Mouse (Mus musculus) embryonic facial prominence, embryonic 15.5 days (tissue): ENCODE data around the gene Pramel6. TPM values are rescaled to one million over a fixed set of nuclear protein-coding genes. Genes with fewer than 3 reads are reported as not detected.

Experiments used
- ATAC-seq: fragments of 200-750 bp; cut with Nextera tagmentation; 2 replicates; pipeline ENCODE4 v1.8.0; 2017; ENCODE audit warnings: low read depth, moderate TSS enrichment; ENCODE audit not compliant: insufficient number of reproducible peaks, low FRiP score, low TSS enrichment
- H3K27ac ChIP-seq: fragments of 300-500 bp; sonication (generic); replicated peaks from 2 replicates; pipeline ENCODE4 v1.5.1; 2015; ENCODE audit warnings: mild to moderate bottlenecking, inconsistent platforms
- H3K27me3 ChIP-seq: fragments of 300-500 bp; sonication (generic); 2 replicates; pipeline ENCODE4 v1.6.1; 2015; ENCODE audit warnings: inconsistent platforms
- H3K36me3 ChIP-seq: fragments of 300-500 bp; sonication (generic); 2 replicates; pipeline ENCODE4 v1.6.1; 2015; ENCODE audit warnings: mild to moderate bottlenecking, inconsistent platforms
- H3K4me1 ChIP-seq: fragments of 300-500 bp; sonication (generic); 2 replicates; pipeline ENCODE4 v1.6.1; 2015; ENCODE audit warnings: inconsistent platforms
- H3K4me2 ChIP-seq: fragments of 300-500 bp; sonication (generic); replicated peaks from 2 replicates; pipeline ENCODE4 v1.6.1; 2015; ENCODE audit warnings: mild to moderate bottlenecking, inconsistent platforms
- H3K4me3 ChIP-seq: fragments of 300-500 bp; sonication (generic); replicated peaks from 2 replicates; pipeline ENCODE4 v1.5.1; 2015; ENCODE audit warnings: mild to moderate bottlenecking, inconsistent platforms
- H3K9ac ChIP-seq: fragments of 300-500 bp; sonication (generic); 2 replicates; pipeline ENCODE4 v1.6.1; 2015; ENCODE audit warnings: inconsistent platforms
- H3K9me3 ChIP-seq: fragments of 300-500 bp; sonication (generic); replicated peaks from 2 replicates; pipeline ENCODE4 v1.6.1; 2016; ENCODE audit warnings: inconsistent platforms
- WGBS: fragments of 180-500 bp; shearing (Covaris S2); methylation state at CpG from one replicate; pipeline ENCODE4 v1.1.7; 2015; 5-methylcytosine and 5-hydroxymethylcytosine counted together
- polyA plus RNA-seq: library from polyadenylated mRNA; unstranded; fragments of >200 nt; fragmentation: Nextera tagmentation; extraction: Ambion mirVana; gene quantifications from 2 replicates; pipeline ENCODE4 v1.2.1, GENCODE M21; 2015

Gene Pramel6
- polyA plus RNA-seq, 1 experiment from 2014 or later = not detected

GRCm38 (mm10) chr2:87534826-87535225 lies 28.5 kb downstream of the Pramel6 start:
- no peaks in the 10 kb centered on the region for H3K36me3 ChIP-seq
- WGBS = 48% methylated on average over 2 of the region's 2 CpGs
- H3K27me3 ChIP-seq = no peaks in the 10 kb centered on the region
- no peak overlapping the region for H3K9ac ChIP-seq
- ATAC-seq = no peak
- H3K4me2 ChIP-seq = no peak overlapping the region
- H3K4me3 ChIP-seq = no peak overlapping the region
- no peak overlapping the region for H3K27ac ChIP-seq
- H3K4me1 ChIP-seq = no peaks in the 10 kb centered on the region
- no peaks in the 10 kb centered on the region for H3K9me3 ChIP-seq

- H3K4me2 ChIP-seq = no peak within 1 kb of the TSS
- ATAC-seq = no peak
- no peak within 1 kb of the TSS for H3K4me3 ChIP-seq
- no peaks in the 10 kb centered on the region for H3K27me3 ChIP-seq
- no peak within 1 kb of the TSS for H3K9ac ChIP-seq
- no peaks in the 10 kb centered on the region for H3K4me1 ChIP-seq
- H3K27ac ChIP-seq = no peak within 1 kb of the TSS
- no peaks in the 10 kb centered on the region for H3K9me3 ChIP-seq
- 83% methylated on average over 1 of the region's 1 CpGs for WGBS
- no peaks in the 10 kb centered on the region for H3K36me3 ChIP-seq
These were observed 39.1 kb downstream of the Pramel6 start, which contains the start of gene Olfr1128 for GRCm38 (mm10) chr2:87545442-87545841. Gene Olfr1128 (minus strand): TSS chr2:87545542.

Other genes with a start within 250 kb of the Pramel6 start
- gene Olfr1116, start 239.0 kb upstream of the Pramel6 start, polyA plus RNA-seq = not detected in 2 replicates
- gene Olfr1118, start 199.0 kb upstream of the Pramel6 start, polyA plus RNA-seq = not detected in 2 replicates
- not detected in 2 replicates for gene Olfr1120, start 151.8 kb upstream of the Pramel6 start, polyA plus RNA-seq
- gene Olfr1121, start 136.7 kb upstream of the Pramel6 start, polyA plus RNA-seq = not detected in 2 replicates
- 0.09 and 0.16 TPM in 2 replicates for gene Olfr1122, start 120.7 kb upstream of the Pramel6 start, polyA plus RNA-seq
- gene Olfr1123, start 89.9 kb upstream of the Pramel6 start, polyA plus RNA-seq = 0.14 and 0.23 TPM in 2 replicates
- gene Olfr1124, start 76.3 kb upstream of the Pramel6 start, polyA plus RNA-seq = 0.07 TPM in 1 of 2 replicates, not detected in the other
- gene Olfr1126, start 52.6 kb upstream of the Pramel6 start, polyA plus RNA-seq = not detected in 2 replicates
- not detected in 2 replicates for gene Pramel7, start 9.5 kb upstream of the Pramel6 start, polyA plus RNA-seq
- not detected in 2 replicates for gene Olfr153, start 25.2 kb downstream of the Pramel6 start, polyA plus RNA-seq
- not detected in 2 replicates for gene Olfr1128, start 39.0 kb downstream of the Pramel6 start, polyA plus RNA-seq
- gene Olfr1129, start 67.3 kb downstream of the Pramel6 start, polyA plus RNA-seq = 0.17 TPM in 1 of 2 replicates, not detected in the other
- not detected in 2 replicates for gene Olfr1130, start 99.6 kb downstream of the Pramel6 start, polyA plus RNA-seq
- not detected in 2 replicates for gene Olfr1131, start 120.5 kb downstream of the Pramel6 start, polyA plus RNA-seq
- not detected in 2 replicates for gene Olfr1132, start 131.0 kb downstream of the Pramel6 start, polyA plus RNA-seq
- gene Olfr1133, start 140.8 kb downstream of the Pramel6 start, polyA plus RNA-seq = 0.24 and 0.49 TPM in 2 replicates
- gene Olfr1134, start 151.9 kb downstream of the Pramel6 start, polyA plus RNA-seq = not detected in 2 replicates
- gene Olfr1135, start 167.1 kb downstream of the Pramel6 start, polyA plus RNA-seq = not detected in 2 replicates
- not detected in 2 replicates for gene Olfr1136, start 187.4 kb downstream of the Pramel6 start, polyA plus RNA-seq
- gene Olfr1137, start 206.6 kb downstream of the Pramel6 start, polyA plus RNA-seq = 0.16 TPM in 1 of 2 replicates, not detected in the other
- gene Olfr1138, start 233.4 kb downstream of the Pramel6 start, polyA plus RNA-seq = not detected in 2 replicates
- 0.39 TPM in 1 of 2 replicates, not detected in the other for gene Olfr1140, start 237.2 kb downstream of the Pramel6 start, polyA plus RNA-seq
- not detected in 2 replicates for gene Olfr1141, start 247.4 kb downstream of the Pramel6 start, polyA plus RNA-seq